Mouse (Mus musculus): ENCODE results near the gene Htr1d. TPM values are rescaled to one million over a fixed set of nuclear protein-coding genes. Genes with fewer than 3 reads are reported as not detected.

Gene Htr1d
- not detected for total RNA-seq (2021)
- long read RNA-seq, experiment 1, result 0 reads
- long read RNA-seq, experiment 2, result 0 reads

GRCm38 (mm10) chr4:136423224-136423623 lies at the start of gene Htr1d:
Gene Htr1d (plus strand): TSS chr4:136423524.
- no peak for DNase-seq
- intact Hi-C loops (cut with DNase I; ENCODE audit: low total_unique reads), result no loop called here

GRCm38 (mm10) chr4:136377001-136377400 lies 46.3 kb upstream of the Htr1d start:
- intact Hi-C loops (cut with DNase I; ENCODE audit: low total_unique reads), result no loop called here
- no peak for DNase-seq

GRCm38 (mm10) chr4:136383052-136383451 lies 40.3 kb upstream of the Htr1d start:
- DNase-seq, result no peak
- intact Hi-C loops (cut with DNase I; ENCODE audit: low total_unique reads), result no loop called here

GRCm38 (mm10) chr4:136383839-136384238 lies 39.5 kb upstream of the Htr1d start:
- intact Hi-C loops (cut with DNase I; ENCODE audit: low total_unique reads), result no loop called here
- no peak for DNase-seq

GRCm38 (mm10) chr4:136387261-136387660 lies 36.1 kb upstream of the Htr1d start:
- no peak for DNase-seq
- intact Hi-C loops (cut with DNase I; ENCODE audit: low total_unique reads), result no loop called here

GRCm38 (mm10) chr4:136401806-136402205 lies 21.5 kb upstream of the Htr1d start:
- intact Hi-C loops (cut with DNase I; ENCODE audit: low total_unique reads), result no loop called here
- no peak for DNase-seq

- intact Hi-C loops (cut with DNase I; ENCODE audit: low total_unique reads), result no loop called here
- no peak for DNase-seq
Measured at GRCm38 (mm10) chr4:136407831-136408230, 15.5 kb upstream of the Htr1d start.

GRCm38 (mm10) chr4:136411995-136412765 lies 11.1 kb upstream of the Htr1d start:
- no peak for DNase-seq
- intact Hi-C loops (cut with DNase I; ENCODE audit: low total_unique reads), result no loop called here

GRCm38 (mm10) chr4:136415477-136415876 lies 7.8 kb upstream of the Htr1d start:
- no peak for DNase-seq
- intact Hi-C loops (cut with DNase I; ENCODE audit: low total_unique reads), result no loop called here

- no peak for DNase-seq
- intact Hi-C loops (cut with DNase I; ENCODE audit: low total_unique reads), result no loop called here
Measured at GRCm38 (mm10) chr4:136418962-136419361, 4.4 kb upstream of the Htr1d start.

GRCm38 (mm10) chr4:136419386-136419785 lies 3.9 kb upstream of the Htr1d start:
- intact Hi-C loops (cut with DNase I; ENCODE audit: low total_unique reads), result no loop called here
- DNase-seq, result no peak

- DNase-seq, result no peak
- intact Hi-C loops (cut with DNase I; ENCODE audit: low total_unique reads), result no loop called here
Measured at GRCm38 (mm10) chr4:136424120-136424999, 1.0 kb downstream of the Htr1d start.

- no peak for DNase-seq
- intact Hi-C loops (cut with DNase I; ENCODE audit: low total_unique reads), result no loop called here
Measured at GRCm38 (mm10) chr4:136425000-136425288, 1.6 kb downstream of the Htr1d start.

- intact Hi-C loops (cut with DNase I; ENCODE audit: low total_unique reads), result no loop called here
- DNase-seq, result peak; percentile 13
Measured at GRCm38 (mm10) chr4:136430609-136431375, 7.5 kb downstream of the Htr1d start.

- intact Hi-C loops (cut with DNase I; ENCODE audit: low total_unique reads), result no loop called here
- DNase-seq, result peak; percentile 61
Measured at GRCm38 (mm10) chr4:136431376-136431693, 8.0 kb downstream of the Htr1d start.

- DNase-seq, result no peak
- intact Hi-C loops (cut with DNase I; ENCODE audit: low total_unique reads), result no loop called here
Measured at GRCm38 (mm10) chr4:136434029-136434428, 10.7 kb downstream of the Htr1d start.

- intact Hi-C loops (cut with DNase I; ENCODE audit: low total_unique reads), result no loop called here
- no peak for DNase-seq
Measured at GRCm38 (mm10) chr4:136439106-136439505, 15.8 kb downstream of the Htr1d start.

GRCm38 (mm10) chr4:136441354-136442043 lies 18.2 kb downstream of the Htr1d start:
- DNase-seq, result no peak
- intact Hi-C loops (cut with DNase I; ENCODE audit: low total_unique reads), result no loop called here

GRCm38 (mm10) chr4:136444561-136444960 lies 21.2 kb downstream of the Htr1d start:
- no peak for DNase-seq
- intact Hi-C loops (cut with DNase I; ENCODE audit: low total_unique reads), result no loop called here

GRCm38 (mm10) chr4:136449795-136450194 lies 26.5 kb downstream of the Htr1d start:
- intact Hi-C loops (cut with DNase I; ENCODE audit: low total_unique reads), result loop anchor here (5.0 kb wide), 1 partner anchor 173 kb away; the partner anchor contains the start of gene Lactbl1
- no peak for DNase-seq
